Mouse (Mus musculus): Measurements from ENCODE around the gene Enox1.
"Not testable (repeated sequence)": the region's sequence is repeated elsewhere in the genome, so short reads cannot be mapped to it uniquely, and the experiment has no call there.

Gene Enox1

GRCm38 (mm10) chr14:77518941-77519695, 362.6 kb downstream of the Enox1 start:
- DNase-seq (ENCODE audit: low read depth) = no peak

DNA sequence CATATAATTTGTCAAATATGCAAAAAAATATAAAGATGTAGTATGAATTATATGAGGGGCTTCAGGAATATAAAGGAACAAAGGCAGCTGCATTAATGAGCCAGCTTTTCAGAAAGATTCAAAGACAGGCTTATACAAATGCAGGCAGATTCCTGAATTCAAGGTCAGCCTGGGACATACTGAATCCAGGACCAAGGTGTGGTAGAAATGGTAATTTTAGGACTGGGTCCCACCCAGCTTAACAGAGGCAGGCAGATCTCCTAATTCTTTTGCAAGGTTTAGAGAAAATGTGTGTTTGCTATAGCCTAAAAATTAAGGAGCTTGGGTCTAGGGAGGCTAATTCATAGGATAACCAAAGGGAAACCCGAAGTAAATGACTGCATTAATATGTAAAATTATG, 363.1 kb downstream of the Enox1 start:
- DNase-seq (ENCODE audit: low read depth) = no peak

DNA sequence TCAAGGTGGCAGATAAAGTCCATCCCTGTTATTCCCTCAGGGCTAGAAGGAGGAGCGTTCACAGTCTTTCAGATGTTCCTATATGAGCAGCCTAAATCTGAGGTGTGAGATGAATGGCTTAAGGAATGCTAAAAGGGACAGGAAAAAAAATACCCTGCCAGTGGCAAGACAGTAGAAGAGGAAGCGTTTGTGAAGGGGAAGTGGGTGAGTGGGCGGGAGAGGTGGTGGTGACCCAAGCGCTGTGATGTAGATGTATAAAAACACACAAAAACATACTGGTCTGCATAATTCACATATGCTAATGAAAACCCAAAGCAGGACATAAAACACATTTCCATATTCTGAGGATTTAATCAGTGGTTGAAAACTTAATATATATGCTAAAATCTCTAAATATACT, 367.7 kb downstream of the Enox1 start:
- DNase-seq (ENCODE audit: low read depth) = no peak

DNA sequence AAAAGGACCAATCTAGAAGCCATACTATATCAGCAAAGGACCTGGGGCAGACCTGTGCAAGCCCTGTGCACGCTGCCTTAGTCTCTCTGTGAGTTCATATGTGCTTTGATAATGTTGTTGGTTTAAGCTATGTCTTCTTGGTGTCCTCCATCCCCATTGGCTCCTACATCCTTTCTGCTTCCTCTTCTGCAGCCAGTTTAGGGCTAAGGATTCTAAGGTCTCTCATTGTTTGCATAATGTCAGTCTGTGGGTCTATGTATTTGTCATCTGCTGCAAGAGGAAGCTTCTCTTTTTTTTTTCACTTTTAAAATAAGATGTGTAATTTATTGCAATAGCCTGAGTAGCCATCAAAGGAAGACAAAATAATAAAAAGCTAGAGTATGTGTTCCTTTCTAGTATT, 369.7 kb downstream of the Enox1 start:
- DNase-seq (ENCODE audit: low read depth) = no peak

DNA sequence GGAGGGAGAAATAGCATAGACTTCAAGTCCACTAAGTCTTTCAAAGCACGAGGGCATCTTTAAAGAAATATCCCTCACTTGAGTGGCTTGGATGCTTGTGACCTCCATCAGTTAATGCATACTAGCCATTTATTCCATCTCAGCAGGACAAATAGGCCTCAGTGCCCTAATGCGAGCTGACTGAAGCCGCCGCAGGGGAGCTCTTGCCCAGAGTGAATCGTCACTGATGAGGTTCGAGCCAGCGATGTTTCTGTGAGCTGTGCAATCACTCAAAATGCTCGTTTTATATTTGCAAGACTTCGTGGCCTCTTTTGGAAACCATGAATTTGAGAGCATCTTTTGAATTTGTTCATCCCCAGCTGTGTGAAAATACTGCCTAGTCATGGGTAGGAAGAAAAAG, 372.6 kb downstream of the Enox1 start:
- no peak for DNase-seq (ENCODE audit: low read depth)

DNA sequence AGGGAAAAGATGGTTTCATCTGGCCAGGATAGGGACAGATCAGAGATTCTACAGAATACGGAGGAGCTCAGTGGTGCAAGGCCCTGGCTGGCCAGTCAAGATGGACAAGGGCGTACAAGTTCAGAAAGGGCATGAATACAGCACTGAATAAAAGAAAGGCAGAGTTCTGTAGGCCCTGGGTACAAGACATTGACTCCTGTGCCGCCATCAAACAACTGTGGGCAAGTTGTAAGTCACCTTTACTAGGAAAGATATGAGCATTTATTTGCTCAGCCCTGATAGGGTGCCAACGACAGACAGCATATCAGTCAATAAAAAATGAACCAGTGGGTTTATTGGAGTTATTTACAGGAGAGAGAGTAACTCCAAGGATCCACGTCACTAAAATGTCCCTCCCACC, 373.1 kb downstream of the Enox1 start:
- no peak for DNase-seq (ENCODE audit: low read depth)

DNA sequence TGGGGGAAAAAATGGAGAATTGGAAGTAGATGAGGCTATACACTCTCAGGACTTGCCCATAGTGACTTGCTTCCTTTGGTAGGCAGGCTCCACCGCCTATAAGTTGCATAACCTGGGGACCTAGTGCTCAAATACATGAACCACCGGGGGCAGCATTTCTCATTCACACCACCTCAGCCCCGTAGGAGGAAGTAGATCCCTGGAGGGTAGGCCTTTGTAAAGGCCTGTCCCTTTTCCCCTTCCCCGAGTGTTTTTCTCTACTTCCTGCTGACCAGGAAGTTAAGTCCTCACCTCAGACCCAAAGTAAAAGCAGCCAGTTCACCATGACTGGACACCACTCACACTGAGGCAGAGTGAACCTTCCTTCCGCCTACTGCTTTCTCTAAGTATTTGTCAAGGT, 377.1 kb downstream of the Enox1 start:
- peak; percentile 17 for DNase-seq (ENCODE audit: low read depth)

DNA sequence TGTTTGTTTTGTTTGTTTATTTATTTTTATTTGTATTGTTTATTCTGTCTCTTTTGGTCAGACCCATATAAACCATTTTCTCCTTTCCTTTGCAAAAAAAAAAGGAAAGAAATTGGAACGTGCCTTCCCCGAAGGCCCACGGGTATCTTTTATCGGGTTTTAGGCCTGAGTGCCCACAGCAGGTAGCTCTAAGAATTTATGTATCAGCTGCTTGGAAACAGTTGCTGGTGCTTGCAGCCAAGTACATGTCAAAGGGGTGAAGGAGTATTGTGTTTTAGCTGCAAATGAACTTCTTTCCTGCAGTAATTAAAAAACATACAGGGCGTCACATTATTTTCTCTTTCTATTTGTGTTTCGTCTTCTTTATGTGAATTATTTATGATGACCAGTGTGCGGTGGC, 377.6 kb downstream of the Enox1 start:
- DNase-seq (ENCODE audit: low read depth) = no peak

DNA sequence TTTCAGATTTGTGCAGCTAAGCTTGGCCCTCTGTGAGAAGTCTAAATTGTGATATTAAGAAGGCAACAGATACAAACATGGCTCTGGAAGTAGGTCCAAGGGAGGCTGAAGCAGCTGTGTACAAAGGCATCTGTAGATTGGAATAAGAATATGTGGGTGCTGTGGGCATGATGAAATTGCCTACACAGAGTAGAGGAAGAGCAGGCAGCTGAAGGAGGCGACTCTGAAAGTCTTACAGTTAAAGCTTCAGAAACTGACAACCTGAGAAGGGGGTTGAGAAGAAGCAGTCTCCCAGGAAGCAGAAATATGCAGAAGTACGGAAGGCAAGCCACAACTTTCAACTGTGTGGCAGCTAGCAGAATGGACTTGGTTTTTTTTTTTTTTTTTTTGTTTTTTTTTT, 380.0 kb downstream of the Enox1 start:
- no peak for DNase-seq (ENCODE audit: low read depth)

DNA sequence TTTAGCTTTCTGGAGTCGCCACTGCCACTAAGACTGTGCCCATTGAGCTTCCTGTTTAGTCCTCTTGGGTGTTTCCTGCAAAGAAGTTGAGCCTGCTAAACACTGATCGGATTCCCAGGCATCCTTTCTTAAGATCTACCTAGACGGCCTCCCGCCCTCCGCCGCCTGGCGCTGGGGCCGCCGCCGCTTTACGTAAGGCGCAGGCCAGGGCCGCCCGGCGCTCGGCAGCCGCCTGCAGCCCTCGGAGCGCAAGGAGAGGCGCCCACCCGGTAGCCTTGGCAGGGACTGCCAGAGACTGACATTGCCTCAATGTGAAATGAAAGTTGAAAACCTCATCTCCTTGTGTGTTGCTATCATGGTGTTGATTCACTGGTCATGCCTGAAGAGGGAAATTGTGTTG, 383.0 kb downstream of the Enox1 start:
- DNase-seq (ENCODE audit: low read depth) = not testable (repeated sequence)

- no peak for DNase-seq (ENCODE audit: low read depth)
Observed at GRCm38 (mm10) chr14:77541925-77542324, 385.4 kb downstream of the Enox1 start.

- DNase-seq (ENCODE audit: low read depth) = peak; percentile 7
Observed at GRCm38 (mm10) chr14:77546531-77547274, 390.1 kb downstream of the Enox1 start.

GRCm38 (mm10) chr14:77547351-77547750, 390.8 kb downstream of the Enox1 start:
- DNase-seq (ENCODE audit: low read depth) = no peak

DNA sequence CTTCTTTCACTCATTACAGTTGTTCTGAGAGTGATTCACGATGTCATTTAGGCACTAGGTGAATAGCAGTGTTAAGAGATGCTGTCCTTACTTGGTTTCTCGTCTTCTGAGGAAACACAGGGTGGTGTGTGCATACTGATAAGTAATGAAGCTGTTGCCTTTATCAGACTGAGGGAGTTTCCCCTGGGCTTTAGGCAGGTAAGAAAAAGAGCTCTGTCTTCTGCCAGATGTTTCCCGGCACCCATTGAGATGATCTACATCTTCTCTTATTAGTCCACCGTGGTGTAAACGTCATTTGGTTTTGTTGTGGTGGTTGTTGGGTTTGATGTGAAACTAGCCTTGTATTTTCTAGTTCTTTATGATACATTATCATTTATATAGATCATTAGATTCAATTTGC, 392.4 kb downstream of the Enox1 start:
- no peak for DNase-seq (ENCODE audit: low read depth)

DNA sequence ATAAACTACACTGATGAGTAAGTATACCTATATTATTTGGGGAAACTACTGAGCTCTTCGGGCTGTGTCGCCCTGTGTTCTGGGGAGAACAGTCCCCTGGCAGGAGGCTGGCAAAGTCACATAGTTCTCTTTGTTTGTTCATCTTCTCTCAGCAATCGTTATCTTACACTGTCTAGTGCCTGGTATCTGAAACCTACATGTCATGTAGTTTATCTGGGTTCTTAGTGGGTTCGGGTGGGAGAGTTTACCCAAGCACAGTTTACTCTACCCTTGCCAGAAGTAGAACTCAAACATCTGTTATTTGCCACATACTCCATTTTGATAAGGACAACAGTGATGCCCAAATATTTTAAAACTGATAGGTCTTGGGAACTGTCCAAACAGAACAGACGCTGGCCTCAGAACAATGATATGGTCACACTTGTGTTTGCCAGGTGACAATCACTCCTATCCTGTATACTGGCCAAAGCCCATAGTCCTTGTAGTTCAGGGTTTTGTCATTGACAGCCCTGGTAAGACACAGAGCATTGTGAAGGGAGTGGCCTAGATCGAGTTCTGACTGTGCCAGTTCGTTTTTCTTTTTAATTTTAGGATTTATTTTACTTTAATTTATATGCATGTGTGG, 401.0 kb downstream of the Enox1 start:
- DNase-seq (ENCODE audit: low read depth) = no peak

DNA sequence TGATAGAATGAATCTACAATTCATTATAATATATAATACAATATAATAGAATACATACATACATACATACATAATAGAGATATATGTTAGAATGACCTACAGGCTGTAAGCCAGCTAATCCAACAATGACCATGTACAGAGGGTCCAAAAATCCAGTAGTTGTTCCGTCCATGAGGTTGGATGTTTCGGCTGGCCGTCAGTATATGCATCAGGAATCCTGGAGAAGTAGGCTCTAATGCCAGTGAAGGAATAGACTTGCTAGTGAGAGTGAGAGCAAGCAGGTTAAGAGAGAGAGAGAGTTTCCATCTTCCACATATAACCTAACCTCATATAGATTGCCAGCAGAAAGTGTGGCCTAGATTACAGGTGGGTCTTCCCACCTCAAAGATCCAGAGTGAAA, 402.3 kb downstream of the Enox1 start:
- no peak for DNase-seq (ENCODE audit: low read depth)

GRCm38 (mm10) chr14:77559792-77560191, 403.2 kb downstream of the Enox1 start:
- no peak for DNase-seq (ENCODE audit: low read depth)

DNA sequence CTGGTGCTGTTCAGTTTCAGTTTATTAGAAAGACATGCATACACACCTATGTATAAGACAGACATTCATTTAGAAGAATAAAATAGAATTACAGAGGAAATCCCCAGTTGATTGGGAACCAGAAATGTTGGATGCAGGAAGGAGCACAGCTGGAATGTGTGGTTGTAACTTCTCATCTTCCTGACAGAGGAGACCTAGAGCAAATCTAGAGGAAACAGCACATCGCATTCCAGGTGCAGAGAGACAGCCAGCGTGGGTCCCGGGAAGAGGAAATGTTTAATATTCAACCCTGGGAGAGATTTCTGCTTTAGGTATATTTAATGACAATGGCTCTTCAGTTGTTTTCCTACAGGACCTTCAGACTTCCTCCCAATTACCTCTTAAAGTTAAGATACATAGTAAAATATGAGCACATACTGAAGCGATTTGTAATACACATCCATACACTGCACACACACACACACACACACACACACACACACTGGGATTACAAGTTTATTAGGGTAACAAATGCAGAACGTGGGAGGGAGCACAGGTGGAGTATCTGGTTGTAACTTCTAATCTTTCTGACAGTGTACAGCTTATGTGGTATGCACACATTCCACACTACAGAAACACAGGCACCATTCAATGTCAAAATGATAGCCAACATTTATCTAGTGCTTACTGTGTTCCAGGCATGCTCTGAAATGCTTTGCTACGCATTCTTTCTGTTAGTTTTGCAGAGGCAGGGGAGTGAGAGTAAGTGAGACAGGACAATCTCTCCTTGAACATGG, 405.4 kb downstream of the Enox1 start:
- no peak for DNase-seq (ENCODE audit: low read depth)

- no peak for DNase-seq (ENCODE audit: low read depth)
Observed at GRCm38 (mm10) chr14:77563922-77564321, 407.4 kb downstream of the Enox1 start.

GRCm38 (mm10) chr14:77567120-77567519, 410.6 kb downstream of the Enox1 start:
- no peak for DNase-seq (ENCODE audit: low read depth)

DNA sequence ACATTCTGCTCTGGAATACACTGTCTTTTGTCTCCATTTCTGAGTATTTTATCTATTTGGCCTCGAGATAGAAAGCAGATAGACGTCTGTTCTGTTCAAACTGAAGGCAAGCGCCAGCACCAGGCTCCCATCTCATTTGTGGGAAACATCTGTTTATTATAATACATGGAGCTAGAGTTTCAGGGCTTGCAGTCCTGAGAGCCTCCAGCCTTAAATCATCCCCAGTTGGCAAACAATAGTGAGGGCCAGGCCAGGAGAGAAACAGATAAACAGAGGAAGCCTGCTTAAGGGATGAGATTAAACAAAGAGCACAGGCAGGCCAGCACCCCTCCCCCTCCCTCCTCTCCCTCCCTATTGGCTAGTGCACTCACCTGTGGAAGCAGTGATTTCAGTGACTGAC, 417.9 kb downstream of the Enox1 start:
- DNase-seq (ENCODE audit: low read depth) = peak; percentile 79

DNA sequence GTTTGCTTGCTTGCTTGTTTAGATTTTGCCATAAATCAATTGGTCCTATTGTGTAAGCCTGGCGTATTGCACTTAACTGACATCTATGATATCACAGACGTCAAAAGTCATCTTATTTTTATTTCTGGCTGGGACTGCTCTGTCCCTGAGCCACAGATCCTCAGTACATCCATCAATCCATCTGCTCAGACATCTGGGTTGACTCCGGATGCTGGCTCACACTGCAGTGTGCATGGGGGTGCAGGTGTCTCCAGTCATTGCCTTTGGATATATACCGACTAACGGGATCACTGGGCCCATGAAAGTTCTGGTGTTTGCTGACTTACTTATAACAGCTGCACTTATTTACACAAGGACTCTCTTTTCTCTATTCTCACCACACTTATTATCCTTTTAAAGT, 419.8 kb downstream of the Enox1 start:
- DNase-seq (ENCODE audit: low read depth) = no peak

Data from NIH3T3 (cell line).